Mouse (Mus musculus): Measurements from ENCODE around the gene H6pd.

DNA sequence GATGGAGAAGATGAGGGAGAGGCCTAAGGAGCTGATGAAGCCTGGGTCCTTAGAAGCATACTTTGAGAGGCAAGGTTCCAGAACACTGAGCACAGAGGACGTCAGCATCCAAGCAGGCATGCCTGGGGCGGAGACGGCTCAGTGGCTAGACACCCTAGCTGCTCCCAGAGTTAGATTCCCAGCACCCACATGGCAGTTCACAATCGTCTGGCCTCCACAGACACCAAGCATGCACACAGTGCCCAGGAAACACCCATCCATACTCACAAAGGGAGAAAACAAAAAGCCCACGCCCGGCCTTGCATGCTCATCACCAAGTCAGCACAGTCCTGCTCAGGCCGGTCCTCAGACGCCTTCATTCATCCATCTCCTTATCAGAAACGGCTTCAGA, 9.3 kb downstream of the H6pd start:
- TF ChIP-seq CTCF (IDR thresholded peaks at IDR 0.05; ENCODE audit: low read depth) (no peak), EP300 (optimal IDR thresholded peaks at IDR 0.05) (no peak)
